Mouse (Mus musculus) megakaryocyte-erythroid progenitor cell, adult 5 weeks (primary cell): ENCODE data around the gene Lce1m. TPM values are rescaled to one million over a fixed set of nuclear protein-coding genes. Genes with fewer than 3 reads are reported as not detected.

Source experiments
- polyA plus RNA-seq: library from polyadenylated mRNA; stranded (reverse); fragments of >175 nt; gene quantifications from 2 replicates; pipeline ENCODE4 v1.2.3, GENCODE M21; 2012

Lce1m gene
- polyA plus RNA-seq: not detected in 2 replicates

DNA sequence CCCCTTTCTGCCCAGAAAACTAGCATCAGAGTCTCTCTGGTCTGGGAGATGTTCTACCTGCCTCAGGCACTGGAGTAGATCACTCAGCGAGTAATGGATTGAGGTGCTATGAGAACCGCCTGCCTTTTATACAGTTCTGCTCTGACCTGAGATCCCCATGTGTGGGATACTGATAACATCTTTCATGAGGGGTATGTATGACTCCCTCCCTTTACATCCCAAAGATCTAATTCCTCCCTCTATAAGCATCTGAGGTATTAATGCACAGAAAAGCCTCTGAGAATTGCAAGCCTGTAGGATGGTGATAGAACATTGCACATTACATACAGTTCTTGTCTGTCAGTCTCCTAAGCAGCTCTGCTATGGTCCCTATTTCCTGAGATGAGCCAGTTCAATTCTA, at the start of gene Lce1m:
Gene Lce1m, minus strand, starts transcription at position 101 of the 400 bp plus-strand sequence.

DNA sequence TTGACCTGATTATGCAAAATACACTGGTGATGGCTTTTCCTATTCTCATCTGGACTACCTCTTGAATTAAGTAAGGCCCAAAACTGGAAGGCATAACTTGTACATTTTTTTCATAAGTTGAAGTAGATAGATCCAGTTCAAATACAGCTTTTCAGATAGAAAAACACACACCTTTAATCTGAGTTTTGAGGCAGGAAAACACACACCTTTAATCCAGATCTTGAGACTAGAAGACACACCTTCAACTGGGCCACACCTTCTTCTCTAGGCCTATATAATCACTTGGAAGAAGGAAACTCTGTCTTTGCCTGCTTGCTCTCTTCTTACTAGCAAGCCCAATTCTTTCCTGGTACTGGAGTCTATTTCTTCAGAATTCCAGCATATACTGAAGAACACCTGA, 49.7 kb upstream of the Lce1m start, which contains the start of gene Gm4858:
Gene Gm4858, plus strand, starts transcription at position 301 of the 400 bp plus-strand sequence.

DNA sequence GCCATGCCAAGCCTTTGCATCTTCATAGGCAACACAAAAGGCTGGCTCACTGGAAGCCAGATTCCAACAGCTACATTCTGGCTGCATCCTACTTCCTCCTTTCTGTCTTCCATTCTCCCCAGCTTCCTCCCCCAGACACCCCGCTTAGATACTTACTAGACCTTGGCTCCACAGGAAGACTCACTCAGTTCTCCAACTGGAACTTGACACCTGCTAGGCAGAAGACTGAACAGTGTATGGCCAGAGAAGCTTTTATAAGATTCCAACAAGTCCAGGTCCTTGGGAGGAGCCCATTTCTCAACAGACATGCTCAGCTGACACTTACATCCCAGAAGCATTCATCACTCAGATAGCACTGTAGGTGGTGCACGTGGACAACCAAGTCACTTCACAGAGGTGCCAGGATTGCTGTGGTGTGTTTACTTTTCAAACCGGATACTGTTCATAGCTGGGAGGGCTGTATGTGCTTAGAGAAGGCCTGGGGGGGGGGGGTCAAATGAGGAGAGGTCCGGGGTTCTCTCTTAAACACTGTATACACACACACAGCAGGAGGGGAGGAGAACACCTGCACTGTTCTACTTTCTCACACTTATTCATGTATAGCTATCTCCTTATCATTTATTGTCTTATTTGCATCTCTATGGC, 3.3 kb downstream of the Lce1m start, which contains the start of gene Crct1:
Gene Crct1, minus strand, starts transcription at position 228 of the 645 bp plus-strand sequence.

DNA sequence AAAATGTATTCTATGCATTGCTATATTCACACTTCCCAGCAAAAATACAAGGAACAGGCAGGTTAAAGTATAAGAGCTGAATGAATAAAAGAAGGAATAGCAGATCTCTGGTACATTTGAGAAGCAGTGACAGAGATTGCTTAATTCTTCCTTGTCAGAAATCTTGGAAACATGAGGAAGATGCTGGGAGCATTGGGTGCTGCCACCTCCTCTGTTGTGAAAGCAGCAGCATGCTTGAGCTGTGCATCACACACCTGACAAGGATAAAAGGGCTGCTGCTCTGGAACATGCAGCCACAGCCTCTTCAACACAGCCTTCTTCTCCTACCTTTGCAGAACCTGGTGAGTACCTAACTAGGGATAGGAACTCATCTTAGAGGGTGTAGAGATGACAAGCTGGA, 26.9 kb downstream of the Lce1m start, which contains the start of gene Lce3f:
Gene Lce3f, plus strand, starts transcription at position 301 of the 400 bp plus-strand sequence.

Other genes starting within 250 kb of the Lce1m start
- not detected in 2 replicates for gene Lce1i, start 240.2 kb downstream of the Lce1m start, polyA plus RNA-seq
- not detected in 2 replicates for gene Lce1j, start 228.5 kb downstream of the Lce1m start, polyA plus RNA-seq
- gene Lce1k, start 211.2 kb downstream of the Lce1m start, polyA plus RNA-seq: not detected in 2 replicates
- gene Kprp, start 191.8 kb downstream of the Lce1m start, polyA plus RNA-seq: not detected in 2 replicates
- not detected in 2 replicates for gene Lce1l, start 167.8 kb downstream of the Lce1m start, polyA plus RNA-seq
- gene 2310050C09Rik, start 148.8 kb downstream of the Lce1m start, polyA plus RNA-seq: not detected in 2 replicates
- not detected in 2 replicates for gene Lce3a, start 92.8 kb downstream of the Lce1m start, polyA plus RNA-seq
- not detected in 2 replicates for gene Lce3b, start 86.1 kb downstream of the Lce1m start, polyA plus RNA-seq
- not detected in 2 replicates for gene Lce3c, start 74.6 kb downstream of the Lce1m start, polyA plus RNA-seq
- not detected in 2 replicates for gene Lce3d, start 61.7 kb downstream of the Lce1m start, polyA plus RNA-seq
- not detected in 2 replicates for gene Lce3e, start 52.0 kb downstream of the Lce1m start, polyA plus RNA-seq
- gene Lce3f, start 26.8 kb downstream of the Lce1m start, polyA plus RNA-seq: not detected in 2 replicates
- not detected in 2 replicates for gene Crct1, start 3.4 kb downstream of the Lce1m start, polyA plus RNA-seq
- not detected in 2 replicates for gene Gm4858, start 49.8 kb upstream of the Lce1m start, polyA plus RNA-seq
- gene Crnn, start 125.7 kb upstream of the Lce1m start, polyA plus RNA-seq: not detected in 2 replicates
- not detected in 2 replicates for gene Flg2, start 178.2 kb upstream of the Lce1m start, polyA plus RNA-seq